Comparison of ENCODE assay signal across 8 mouse cellular contexts in genomic region chr10:4611386-4612155, GRCm38 (mm10). TPM values are rescaled to one million over a fixed set of nuclear protein-coding genes. Genes with fewer than 3 reads are reported as not detected.
DNase-seq lines count a peak whose midpoint lies in the region; ATAC-seq and TF ChIP-seq lines count a peak whose summit lies in the region.

Gene Esr1, plus strand, starts transcription at chr10:4611593.

- peaks cover 11% of the 10 kb centered on the region; the same call in 1 of the 2 replicates for H3K4me1 ChIP-seq in embryonic facial prominence, embryonic 14.5 days (ENCODE audit: control insufficient read depth, insufficient read depth, low read length)
- no peaks in the 10 kb centered on the region for H3K4me1 ChIP-seq in cerebellum, adult 2 months (ENCODE audit: control insufficient read depth, insufficient read depth, low read length)
- no peaks in the 10 kb centered on the region for H3K4me1 ChIP-seq in forebrain, postnatal 0 days (ENCODE audit: insufficient read depth)

- H3K9me3 ChIP-seq in embryonic facial prominence, embryonic 14.5 days (ENCODE audit: control insufficient read depth, low read length): no peaks in the 10 kb centered on the region
- H3K9me3 ChIP-seq in forebrain, postnatal 0 days (ENCODE audit: low read length): no peaks in the 10 kb centered on the region

- no peaks in the 10 kb centered on the region for H3K27me3 ChIP-seq in embryonic facial prominence, embryonic 14.5 days (replicated peaks; ENCODE audit: control insufficient read depth, insufficient read depth, low read length)
- H3K27me3 ChIP-seq in cerebellum, adult 2 months (ENCODE audit: control insufficient read depth, insufficient read depth, low read length): no peaks in the 10 kb centered on the region
- no peaks in the 10 kb centered on the region for H3K27me3 ChIP-seq in forebrain, postnatal 0 days (ENCODE audit: insufficient read depth, low read length)

- H3K27ac ChIP-seq in embryonic facial prominence, embryonic 14.5 days (replicated peaks; ENCODE audit: low read depth, low read length): no peak within 1 kb of the TSS
- no peak within 1 kb of the TSS for H3K27ac ChIP-seq in cerebellum, adult 2 months (ENCODE audit: insufficient read depth, low read length)
- no peak within 1 kb of the TSS for H3K27ac ChIP-seq in forebrain, postnatal 0 days (ENCODE audit: low read depth, low read length)

- H3K4me3 ChIP-seq in embryonic facial prominence, embryonic 14.5 days (ENCODE audit: low read depth, low read length): peak within 1 kb of the TSS; percentile 19; the same call in 1 of the 2 replicates
- no peak within 1 kb of the TSS for H3K4me3 ChIP-seq in cerebellum, adult 2 months (replicated peaks; ENCODE audit: insufficient read depth, low read depth, low read length)
- no peak within 1 kb of the TSS for H3K4me3 ChIP-seq in forebrain, postnatal 0 days (ENCODE audit: low read depth, low read length)

- H3K9ac ChIP-seq in embryonic facial prominence, embryonic 14.5 days (ENCODE audit: low read depth, low read length): 0 out of 2 replicates have a peak within 1 kb of the TSS, but pooled peaks have one; percentile 8
- no peak within 1 kb of the TSS for H3K9ac ChIP-seq in forebrain, postnatal 0 days

- no peaks in the 10 kb centered on the region for H3K36me3 ChIP-seq in embryonic facial prominence, embryonic 14.5 days (ENCODE audit: control insufficient read depth, insufficient read depth, low read length)
- H3K36me3 ChIP-seq in forebrain, postnatal 0 days (ENCODE audit: insufficient read depth): no peaks in the 10 kb centered on the region

- H3K4me2 ChIP-seq in embryonic facial prominence, embryonic 14.5 days (ENCODE audit: low read depth, low read length): peak within 1 kb of the TSS; percentile 47
- H3K4me2 ChIP-seq in forebrain, postnatal 0 days (ENCODE audit: low read depth): no peak within 1 kb of the TSS; the same call in 1 of the 2 replicates

- ATAC-seq in frontal cortex, adult (ENCODE audit: low TSS enrichment): peak; percentile 93
- no peak for ATAC-seq in embryonic facial prominence, embryonic 14.5 days (ENCODE audit: low read depth)
- peak; percentile 51 for ATAC-seq in megakaryocyte progenitor cell, adult 5-6 weeks (replicated peaks; ENCODE audit: poor library complexity)
- no peak; the same call in 1 of the 2 replicates for ATAC-seq in forebrain, postnatal 0 days

- no peak for TF ChIP-seq POLR2A in cerebellum, adult 2 months (IDR thresholded peaks at IDR 0.05; ENCODE audit: borderline replicate concordance, insufficient read depth, low read length)

- no peak for TF ChIP-seq CTCF in cerebellum, adult 2 months (IDR thresholded peaks at IDR 0.05; ENCODE audit: borderline replicate concordance, insufficient read depth, low read depth, low read length)
- no peak for TF ChIP-seq CTCF in forebrain, postnatal 0 days (IDR thresholded peaks at IDR 0.05; ENCODE audit: low read depth)

- DNase-seq in frontal cortex, postnatal 25 days (ENCODE audit: low spot score in 2 of 2): no peak
- DNase-seq in 416B (ENCODE audit: low read depth): peak; percentile 66
- peak; percentile 43 for DNase-seq in embryonic facial prominence, embryonic 14.5 days (ENCODE audit: low spot score)
- DNase-seq in kidney, adult 11 months: peak; percentile 40
- DNase-seq in cerebellum, adult 2 months: no peak
- DNase-seq in forebrain, postnatal 0 days: no peak

- 33% methylated on average over 13 of the region's 13 CpGs for WGBS in embryonic facial prominence, embryonic 14.5 days
- WGBS in cerebellum, adult 2 months: 43% methylated on average over 13 of the region's 13 CpGs
- WGBS in forebrain, postnatal 0 days: 41% methylated on average over 13 of the region's 13 CpGs

RNA-seq across cellular contexts. Expression of gene Esr1, which starts in this region (rescaled TPM):
- 0.51 and 0.82 TPM in 2 replicates for polyA plus RNA-seq in embryonic facial prominence, embryonic 14.5 days (2014; fragmentation: Nextera tagmentation; extraction: Ambion mirVana)
- 14.4 and 16.2 TPM in 2 replicates for total RNA-seq in megakaryocyte progenitor cell, adult 5-6 weeks (2015)
- total RNA-seq in megakaryocyte progenitor cell, adult 5-6 weeks (2017): 9.5 and 10.9 TPM in 2 replicates
- polyA plus RNA-seq in cerebellum, adult 2 months (2012; rRNA removed): 0.52 and 0.54 TPM in 2 replicates
- total RNA-seq in forebrain, postnatal 0 days (2014; rRNA removed): 1.3 and 1.8 TPM in 2 replicates
- polyA plus RNA-seq in forebrain, postnatal 0 days (2015; fragmentation: Nextera tagmentation; extraction: Ambion mirVana): 0.84 and 1.2 TPM in 2 replicates

Comparison
In these comparisons a context has a peak if more than half of its experiments do, and no peak if none do; other contexts are left out.
1. Peak in DNase-seq, H3K4me3 ChIP-seq, H3K9ac ChIP-seq and H3K4me2 ChIP-seq in embryonic facial prominence, embryonic 14.5 days; RNA of the gene not detected or under 1 TPM.
2. ATAC-seq: peak in frontal cortex, adult (single experiment) and megakaryocyte progenitor cell, adult 5-6 weeks (single experiment); none in embryonic facial prominence, embryonic 14.5 days (single experiment) and forebrain, postnatal 0 days (single experiment).
3. DNase-seq: peak in 416B (single experiment) and kidney, adult 11 months (single experiment); none in frontal cortex, postnatal 25 days (0 of 2), cerebellum, adult 2 months (0 of 2) and forebrain, postnatal 0 days (single experiment).